Mouse (Mus musculus): Measurements from ENCODE around the gene Gm20388.

The Gm20388 gene

DNA sequence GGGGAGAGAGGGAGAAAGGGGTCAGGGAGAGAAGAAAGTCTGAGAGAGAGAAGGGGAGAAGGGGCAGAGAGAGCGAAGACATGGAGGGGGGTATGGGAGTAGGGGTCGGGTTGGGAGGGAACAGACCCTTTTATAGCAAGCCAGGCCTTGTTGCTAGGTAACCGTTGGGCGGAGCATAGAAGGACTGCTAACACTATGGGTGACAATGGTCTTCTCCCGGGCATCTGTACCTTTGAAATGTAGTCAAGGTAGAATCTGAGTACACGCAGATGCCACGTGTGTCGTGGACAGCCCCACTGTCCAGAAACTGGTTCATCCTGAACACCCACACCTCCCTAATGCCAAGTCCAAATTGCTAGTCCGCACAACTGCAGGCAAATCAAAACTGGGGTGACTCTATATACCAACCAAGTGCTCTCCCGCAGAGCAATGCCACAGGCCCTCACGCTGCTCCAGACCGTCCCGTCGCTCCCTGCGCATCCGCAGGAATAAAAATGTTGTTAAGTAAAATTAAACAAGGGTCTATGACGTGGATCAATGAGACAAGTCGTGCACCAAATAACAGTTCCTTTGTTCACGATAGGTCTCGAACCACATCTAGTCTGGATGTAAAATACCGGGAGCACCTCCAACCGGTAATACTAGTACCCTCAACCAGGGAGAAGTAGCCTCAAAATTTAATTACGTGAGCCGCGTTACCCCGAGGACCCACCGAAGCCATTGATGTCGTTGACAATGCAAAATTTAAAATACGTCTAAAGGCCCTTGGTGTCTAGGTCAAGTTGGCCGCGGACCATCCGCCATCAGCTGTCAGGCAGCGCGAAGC is 3566.5 kb downstream of the Gm20388 start:
- peak; percentile 23 for DNase-seq

DNA sequence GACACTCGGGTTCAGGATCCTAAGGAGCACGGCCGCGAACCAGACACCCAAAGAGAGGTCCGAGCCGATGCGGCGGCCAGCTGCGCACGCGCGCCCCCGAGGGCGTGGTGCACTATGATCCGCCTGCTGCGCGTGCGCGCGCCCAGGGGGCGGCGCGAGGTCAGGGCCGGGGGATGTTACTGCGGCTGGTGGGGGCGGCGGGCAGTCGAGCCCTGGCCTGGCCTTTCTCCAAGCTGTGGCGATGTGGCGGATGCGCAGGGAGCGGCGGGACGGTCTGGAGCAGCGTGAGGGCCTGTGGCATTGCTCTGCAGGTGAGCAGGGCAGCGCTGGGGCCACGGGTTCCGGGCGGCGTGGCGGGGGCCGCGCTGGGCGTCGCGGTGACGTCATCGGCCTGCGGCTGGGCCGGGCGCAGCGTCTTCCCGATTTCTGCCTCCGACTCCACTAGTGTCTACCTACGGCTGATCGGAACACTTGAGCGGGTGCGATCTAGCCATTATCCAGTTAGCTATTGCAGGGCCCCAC is 3567.2 kb downstream of the Gm20388 start, which contains the start of gene Afg3l1:
Gene Afg3l1 (plus strand): TSS at position 167 of the 522 bp plus-strand sequence.
- DNase-seq = peak; percentile 97

DNA sequence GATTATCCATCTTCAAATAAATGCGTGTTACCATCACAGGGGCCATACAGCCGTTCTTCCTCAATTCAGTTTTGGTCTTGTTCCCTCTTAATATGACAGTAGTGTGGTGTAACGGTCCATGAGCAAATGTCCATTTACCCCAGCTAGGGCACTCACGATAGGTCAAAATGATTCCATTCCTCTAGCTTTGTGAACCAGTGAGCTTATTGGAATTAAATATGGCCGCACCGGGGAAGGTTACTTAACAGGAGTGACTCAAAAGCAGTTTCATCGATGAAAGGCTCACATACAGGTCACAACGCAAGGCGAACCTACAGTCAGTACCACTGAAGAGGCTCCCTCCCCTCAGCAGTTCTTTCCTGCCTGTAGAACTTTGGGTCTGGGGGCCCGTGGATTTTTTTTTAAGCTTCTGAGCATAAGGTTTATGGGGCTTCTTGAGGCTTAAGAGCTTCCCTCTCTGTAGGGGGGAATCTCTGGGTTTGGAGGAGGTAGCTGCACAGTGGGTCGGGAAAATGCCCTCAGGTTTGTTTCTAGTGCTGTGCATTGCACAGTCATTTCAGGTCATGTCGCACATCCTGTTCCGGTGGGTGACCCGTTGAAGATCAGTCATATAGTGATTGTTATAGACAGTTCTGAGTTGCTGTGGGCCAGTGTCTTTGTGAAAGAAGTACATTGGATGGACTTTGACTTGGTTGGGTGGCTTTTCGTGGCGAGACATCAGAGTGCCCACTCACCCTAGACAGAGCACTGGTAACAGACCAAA is 3568.0 kb downstream of the Gm20388 start:
- DNase-seq = no peak

DNA sequence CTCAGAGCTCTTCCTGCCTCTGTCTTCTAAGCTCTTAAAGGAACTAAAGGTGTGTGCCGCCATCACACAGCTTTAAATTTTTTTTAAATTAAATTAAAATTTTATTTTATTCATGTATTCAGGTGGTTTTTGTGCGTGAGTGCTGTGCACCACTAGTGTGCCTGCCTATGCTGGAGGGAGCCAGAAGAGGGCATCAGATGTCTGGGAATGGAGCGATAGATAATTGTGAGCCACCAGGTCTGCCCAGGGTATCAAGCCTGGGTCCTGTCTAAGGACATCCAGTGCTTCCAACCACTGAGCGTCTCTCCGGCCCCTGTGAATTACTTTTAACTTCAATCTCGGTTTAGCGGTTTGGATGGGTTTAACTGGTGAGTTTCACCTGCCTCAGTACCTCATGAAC is 3572.0 kb downstream of the Gm20388 start:
- DNase-seq = no peak

DNA sequence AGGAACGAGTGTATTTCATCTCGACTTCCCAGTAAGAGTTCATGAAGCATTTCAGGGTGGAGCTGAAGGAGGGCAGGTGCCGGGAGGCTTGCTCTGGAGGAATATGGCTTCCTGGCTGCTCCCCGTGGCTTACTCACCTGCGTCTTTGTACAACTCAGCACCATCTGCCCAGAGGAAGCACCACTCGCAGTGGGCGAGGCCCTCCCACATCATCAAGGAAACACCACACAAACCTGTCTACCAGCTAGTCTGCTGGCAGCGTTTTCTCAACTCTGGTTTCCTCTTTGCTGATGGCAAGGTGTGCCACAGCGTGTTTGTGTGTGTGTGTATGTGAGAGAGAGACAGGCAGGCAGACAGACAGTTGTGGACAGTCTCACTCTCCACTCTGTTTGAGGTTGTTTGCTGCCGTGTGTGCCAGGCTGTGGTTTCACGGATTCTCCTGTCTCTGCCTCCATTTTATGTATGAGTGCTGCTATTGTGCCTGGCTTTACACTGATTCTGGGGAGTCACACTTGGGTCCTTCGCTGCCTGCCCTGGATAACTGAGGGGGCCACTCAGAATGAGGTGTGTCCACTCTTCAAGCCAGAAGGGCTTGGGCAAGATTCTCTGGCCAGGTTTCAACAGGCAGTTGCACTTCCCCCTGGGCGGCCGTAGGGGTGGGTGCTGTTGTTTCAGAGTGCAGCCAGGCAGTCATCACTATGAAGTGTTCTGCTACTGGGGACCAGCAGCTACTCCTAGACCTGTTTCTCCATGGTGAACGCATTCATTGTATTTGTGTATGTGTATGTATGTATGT is 3580.8 kb downstream of the Gm20388 start:
- no peak for DNase-seq

DNA sequence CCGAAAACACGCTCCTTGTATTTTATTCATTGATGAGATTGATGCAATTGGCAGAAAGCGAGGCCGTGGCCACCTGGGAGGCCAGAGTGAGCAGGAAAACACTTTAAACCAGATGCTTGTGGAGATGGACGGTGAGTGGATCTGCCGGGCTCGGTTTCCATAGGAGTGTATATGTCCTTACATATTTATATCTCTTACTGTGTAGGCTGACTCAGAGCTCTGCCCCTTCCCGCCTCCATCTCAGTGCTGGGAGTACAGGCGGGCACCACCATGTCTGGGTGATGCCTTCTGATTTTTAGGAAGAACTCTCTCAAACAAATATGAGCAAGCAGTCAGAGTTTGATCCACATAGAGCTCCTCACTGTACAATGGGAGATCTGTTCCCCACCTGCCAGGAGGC is 3582.3 kb downstream of the Gm20388 start:
- DNase-seq = no peak

DNA sequence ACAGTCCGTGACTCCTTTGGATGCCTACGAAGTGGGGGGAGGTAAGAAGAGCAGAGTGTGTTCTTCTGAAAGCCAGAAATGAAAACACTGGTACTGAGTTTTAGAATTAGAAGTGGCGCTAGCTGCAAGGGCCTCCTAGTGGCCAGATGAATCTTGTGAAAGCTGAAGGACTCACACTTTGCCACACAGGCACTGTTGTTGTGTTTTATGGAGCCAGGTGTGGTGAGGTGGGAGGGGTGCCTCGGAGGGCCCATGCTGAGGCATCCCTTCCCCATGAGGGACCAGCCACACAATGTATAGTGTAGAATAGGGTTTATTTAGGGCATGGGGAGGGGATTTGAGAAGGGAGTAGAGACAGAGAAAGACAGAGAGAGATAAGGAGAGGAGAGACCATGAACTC is 3587.1 kb downstream of the Gm20388 start:
- no peak for DNase-seq

DNA sequence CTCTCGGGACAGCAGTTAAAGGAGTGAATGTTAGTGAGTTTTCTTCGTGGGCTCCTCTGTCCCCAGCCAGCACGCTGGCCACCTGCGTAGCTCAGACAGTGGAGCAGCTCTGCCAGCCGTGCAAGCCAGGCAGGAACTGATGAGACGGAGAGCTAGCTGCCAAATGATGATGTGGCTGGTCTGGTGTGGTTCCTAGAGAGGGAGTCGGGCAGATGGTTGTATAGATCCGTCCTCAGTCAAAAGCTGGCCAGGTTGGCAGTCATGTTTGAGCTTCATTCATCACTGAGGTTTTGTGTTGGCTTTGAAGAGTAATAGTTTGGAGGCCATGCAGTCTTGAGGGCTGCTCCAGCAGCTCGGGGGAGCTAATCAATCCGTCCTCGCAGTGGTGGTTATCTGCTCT is 3588.3 kb downstream of the Gm20388 start:
- no peak for DNase-seq

DNA sequence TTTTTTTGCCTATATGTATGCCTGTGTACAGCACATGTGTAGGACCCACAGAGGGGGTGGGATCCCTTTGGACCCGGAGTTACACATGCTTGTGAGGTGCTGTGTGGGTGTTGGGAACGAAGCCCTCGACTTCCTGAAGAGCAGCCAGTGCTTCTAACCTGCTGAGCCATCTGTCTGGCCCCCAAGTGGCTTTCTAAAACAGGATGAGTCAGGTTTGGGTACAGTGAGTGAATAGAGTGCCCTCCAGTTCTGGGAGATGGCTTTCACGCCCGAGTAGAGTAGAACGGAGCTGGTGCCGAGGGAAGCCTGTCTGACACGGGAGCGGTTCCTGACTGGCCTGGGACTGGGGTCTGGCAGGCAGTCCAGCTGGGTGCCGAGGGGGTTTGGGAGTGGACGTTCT is 3588.9 kb downstream of the Gm20388 start:
- DNase-seq = no peak

DNA sequence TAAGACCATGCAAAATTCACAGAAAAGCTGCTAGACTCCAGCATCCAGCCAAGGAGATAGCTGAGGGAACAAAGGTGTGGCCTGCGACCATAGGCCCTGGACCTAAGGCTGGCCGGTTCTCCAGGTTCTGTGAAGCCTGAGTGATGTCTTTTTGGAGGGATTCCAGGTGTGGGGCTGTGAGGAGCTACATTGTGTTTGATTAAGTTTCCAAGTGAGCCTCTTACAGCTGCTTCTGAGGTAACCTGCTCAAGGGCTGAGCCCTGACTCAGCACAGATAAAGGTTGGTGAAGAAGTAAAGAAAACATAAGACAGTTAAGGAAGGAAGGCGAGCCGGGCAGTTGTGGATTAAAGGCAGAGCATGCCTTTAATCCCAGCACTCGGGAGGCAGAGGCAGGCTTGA is 3591.6 kb downstream of the Gm20388 start:
- DNase-seq = no peak

DNA sequence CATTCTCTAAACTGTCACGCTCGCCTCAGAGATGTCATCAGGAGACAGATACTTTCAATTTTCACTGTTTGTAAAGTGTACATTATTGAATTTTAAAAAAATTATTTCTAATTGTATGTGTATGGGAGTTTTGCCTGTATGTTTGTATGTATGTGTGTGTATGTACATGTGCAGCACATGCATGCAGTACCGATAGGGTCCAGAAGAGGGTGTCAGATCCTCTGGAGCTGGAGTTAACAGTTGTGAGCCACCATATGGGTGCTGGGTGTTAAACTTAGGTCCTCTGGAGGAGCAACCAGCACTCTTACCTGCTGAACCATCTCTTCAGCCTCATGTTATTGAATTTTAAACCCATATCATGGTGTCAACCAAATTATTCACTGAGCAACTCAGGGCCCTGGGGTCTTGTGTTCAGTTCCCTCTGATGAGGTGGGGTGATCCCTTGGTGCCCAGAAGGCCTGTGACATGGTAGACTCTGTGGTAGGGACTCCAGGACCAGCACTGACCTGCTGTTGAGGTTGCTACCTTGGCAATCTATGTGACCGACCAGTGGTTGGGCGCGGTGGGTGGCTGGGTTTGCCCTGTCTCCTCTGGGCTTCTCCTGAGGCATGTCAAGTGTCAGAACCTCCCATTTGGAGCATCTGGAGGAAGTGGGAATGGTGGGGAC is 3593.3 kb downstream of the Gm20388 start:
- no peak for DNase-seq

DNA sequence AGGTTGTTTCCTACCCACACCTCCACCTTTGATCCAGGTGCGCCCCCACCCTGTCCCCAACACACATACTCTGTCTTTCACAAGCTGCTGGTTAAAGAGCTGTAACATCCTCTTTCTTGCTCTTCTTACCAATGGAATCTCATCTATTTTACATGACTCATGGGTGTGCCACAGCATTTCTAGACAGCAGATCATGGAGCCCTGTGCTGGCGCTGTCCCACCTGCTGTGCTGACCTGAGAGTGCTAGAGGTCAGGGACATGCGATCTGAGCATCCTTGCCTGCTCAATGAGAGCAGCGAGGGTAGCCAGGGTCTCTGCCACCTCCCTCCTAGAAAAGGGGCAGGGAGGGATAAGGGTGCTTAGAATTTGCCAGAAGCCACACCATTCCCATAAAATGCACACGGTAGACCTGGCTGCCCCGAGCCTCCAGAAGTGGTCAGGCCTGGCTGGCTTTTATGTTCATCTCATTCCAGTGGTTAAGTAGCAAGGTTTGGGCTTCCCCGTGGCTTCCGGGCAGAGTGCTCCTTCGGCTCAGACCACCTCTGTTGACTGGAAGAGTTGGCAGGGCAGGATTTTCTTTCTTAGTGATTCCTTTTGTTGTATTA is 3594.1 kb downstream of the Gm20388 start:
- DNase-seq = no peak

DNA sequence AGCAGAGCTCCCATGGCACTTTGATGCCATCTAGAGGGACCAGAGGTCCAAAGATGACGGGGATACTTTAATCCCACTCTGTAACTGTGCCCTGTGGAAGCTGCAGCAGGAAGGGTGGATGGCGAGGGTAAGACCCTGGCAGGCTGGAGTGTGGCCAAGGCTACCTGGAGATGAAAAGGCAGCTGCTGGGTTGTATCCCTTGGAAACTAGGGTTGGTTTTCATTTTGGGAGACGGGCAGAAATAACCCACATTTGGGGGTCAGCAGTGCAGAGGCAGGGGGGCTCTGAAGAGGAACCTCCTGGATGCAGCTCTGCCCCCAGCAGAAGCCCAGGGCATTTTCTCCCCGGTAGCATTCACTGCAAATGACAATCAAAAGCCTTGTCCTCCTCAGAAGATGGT is 3594.6 kb downstream of the Gm20388 start:
- no peak for DNase-seq

DNA sequence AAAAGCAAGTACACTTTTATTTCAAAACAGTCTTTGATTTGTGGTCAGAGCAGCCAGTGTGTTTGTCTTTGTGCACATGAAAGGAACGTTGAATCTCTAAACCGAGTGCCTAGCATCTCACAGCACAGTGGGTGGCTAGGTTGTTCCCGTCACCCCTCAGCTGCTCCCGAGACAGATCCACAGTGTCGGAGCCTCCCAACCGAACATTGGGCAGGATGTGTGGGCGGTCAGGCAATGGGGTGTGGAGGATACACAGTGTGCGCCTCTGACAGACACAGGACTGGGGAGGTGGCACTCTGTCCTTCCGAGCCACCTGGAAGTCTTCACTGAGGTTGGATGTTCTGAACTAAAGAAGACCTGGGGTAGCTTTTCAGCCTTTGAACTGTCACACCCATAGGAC is 3595.1 kb downstream of the Gm20388 start:
- DNase-seq = no peak

DNA sequence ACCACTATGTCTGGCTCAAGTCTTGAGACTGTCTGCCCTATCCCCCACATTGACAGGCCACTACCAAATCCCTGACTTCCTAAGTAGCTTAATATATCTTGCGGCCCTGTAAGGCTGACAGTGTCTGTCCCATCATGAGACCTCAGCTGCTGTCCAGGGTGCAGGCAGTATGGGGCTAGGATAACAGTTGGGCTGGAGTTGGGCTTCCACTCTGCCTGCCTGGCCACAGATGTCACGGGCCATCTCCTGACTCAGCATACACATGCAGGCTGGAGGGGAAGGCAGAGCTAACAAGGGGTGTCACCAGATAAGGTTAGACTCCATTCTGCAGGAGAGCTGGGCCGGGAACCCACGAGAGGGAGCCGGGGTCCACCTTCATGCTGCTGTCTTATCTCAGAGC is 3596.5 kb downstream of the Gm20388 start:
- DNase-seq = no peak

DNA sequence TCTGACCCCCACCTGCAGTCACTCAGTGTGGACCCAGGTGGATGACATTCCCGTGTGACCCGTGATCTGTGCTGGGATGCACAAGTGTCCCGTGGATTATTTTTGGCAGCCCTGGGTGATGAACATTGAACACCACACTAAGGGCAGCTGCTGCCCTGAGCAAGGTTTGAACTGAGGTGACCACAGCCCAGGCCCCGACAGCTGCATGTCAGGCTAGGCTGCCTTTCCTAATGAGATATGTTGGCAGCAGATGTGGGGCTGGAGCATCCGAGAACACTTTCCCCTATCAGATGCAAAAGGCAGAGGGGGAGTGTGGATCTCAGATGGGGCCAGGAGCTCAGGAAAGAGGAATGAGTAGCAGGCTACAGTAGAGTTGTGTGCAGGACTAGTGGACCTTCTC is 3600.2 kb downstream of the Gm20388 start:
- DNase-seq = no peak

DNA sequence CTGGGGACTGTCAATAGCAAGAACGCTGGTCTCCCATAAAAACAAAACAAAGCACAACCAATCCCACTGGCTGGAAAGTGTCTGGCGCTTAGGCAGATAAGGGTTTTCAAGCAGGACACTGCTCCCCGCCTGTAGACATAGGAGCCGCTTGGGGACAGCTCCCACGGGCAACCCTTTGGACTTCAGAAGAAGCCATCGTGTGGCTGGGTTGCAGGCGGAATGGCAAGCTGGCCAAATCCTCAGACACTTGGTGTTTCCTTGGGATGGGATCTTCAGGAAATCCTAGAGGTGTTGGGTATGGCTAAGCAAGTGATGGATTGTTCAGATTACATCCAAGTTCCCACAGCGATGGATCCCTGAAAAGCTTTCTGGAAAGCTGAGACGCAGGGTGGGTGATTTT is 3603.5 kb downstream of the Gm20388 start:
- no peak for DNase-seq

DNA sequence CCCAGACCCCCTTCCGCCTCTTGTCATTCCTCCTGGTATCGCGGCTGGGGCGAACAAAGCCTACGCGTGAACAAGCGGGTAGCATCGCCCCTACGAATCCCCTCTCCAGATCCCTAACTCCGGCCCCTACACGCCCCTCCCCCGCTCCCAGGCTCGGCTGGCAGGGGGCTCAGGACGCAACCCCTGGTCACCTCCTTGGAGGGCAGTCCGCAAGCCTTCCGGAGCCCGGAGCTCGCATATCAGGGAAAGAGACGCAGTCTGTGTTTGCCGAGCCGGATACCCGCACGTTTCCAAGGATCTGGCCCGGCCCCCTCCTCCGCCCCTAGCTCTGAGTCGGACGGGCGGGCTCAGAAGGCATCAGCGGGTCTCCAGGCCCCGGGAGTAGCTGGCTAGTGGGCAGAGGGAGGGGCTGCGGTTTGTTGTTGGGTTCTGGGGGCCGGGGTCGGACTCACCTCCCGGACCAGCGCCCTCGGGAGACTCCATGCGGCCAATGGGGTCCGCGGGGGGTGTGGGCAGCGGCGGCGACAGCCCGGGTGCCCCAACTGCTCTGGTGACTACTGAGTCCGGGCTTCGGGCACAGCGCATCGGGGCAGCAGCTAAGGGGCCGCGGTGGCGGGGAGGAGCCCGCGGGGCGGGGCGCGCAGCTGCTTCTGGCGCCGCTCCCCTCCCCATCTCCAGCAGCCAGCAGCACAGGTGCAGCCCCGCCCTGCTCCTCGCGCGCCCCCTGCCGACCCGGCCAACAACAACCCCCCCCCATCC is 3604.3 kb downstream of the Gm20388 start, which contains the start of gene Dbndd1:
Gene Dbndd1 (minus strand): TSS at position 683 of the 759 bp plus-strand sequence.
- peak; percentile 64 for DNase-seq

DNA sequence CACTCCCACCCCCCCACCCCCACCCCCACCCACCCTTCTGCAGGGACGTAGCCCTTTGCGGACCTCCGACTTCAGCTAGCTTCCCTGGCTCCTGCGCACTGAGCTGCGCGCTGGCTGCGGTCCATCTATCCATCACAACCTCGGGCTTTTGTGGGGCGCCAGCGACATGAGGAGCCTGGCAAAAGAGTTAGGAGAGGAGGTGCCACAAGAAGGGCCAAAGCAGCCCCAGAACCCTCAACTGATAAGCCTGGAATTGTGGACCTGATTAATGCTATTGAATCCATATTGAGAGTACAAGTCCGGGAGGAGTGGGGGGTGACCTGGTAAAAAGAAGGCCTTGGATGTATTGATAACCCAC is 3604.9 kb downstream of the Gm20388 start:
- DNase-seq = no peak

DNA sequence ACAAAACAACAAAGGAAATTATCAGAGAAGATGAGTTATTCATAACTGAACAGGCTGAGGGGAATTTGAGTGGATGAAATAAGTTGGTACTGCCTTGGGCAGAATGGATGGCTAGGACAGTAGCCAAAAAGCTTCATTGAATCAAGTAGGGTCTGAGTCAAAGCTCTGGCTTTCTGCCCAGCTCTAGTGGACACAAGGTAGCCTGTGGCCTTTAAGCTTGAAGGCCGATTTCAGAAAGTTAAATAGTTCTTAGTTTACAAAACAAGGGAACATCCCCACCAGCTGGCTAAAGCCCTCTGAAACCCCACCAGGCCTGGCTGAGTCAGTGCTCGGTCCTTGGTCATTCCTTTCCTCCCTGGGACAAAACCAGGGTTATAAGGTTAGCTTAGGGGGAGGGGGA is 3606.0 kb downstream of the Gm20388 start:
- no peak for DNase-seq

DNA sequence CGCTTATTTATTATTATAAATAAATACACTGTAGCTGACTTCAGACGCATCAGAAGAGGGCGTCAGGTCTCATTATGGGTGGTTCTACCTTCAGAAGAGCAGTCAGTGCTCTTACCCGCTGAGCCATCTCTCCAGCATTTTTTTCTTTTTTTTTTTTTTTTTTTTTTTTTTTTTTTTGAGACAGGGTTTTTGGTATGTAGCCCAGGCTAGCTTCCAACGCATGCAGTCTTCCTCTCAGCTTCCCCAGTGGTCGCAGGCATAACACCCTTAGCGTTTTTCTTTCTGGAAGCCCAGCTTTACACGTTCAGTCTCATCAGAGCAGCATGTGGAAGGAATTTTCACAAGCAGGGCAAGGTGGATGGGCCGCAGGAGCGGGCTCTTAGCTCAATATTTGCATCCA is 3607.5 kb downstream of the Gm20388 start:
- DNase-seq = no peak
